Mouse (Mus musculus) G1E-ER4 (cell line): ENCODE results near the gene Pole2. TPM values are rescaled to one million over a fixed set of nuclear protein-coding genes. Genes with fewer than 3 reads are reported as not detected.
"Not testable (repeated sequence)": the region's sequence is repeated elsewhere in the genome, so short reads cannot be mapped to it uniquely, and the experiment has no call there.

Source experiments
- GATA1 ChIP-seq: IDR thresholded peaks from one replicate; pipeline ENCODE4 v1.8.0; 2012; ENCODE audit warnings: low read length, inconsistent platforms
- polyA plus RNA-seq: library from polyadenylated mRNA; stranded (reverse); fragments of >175 nt; gene quantifications from 2 replicates; pipeline ENCODE4 v1.2.3, GENCODE M21; 2012

Pole2 gene
- polyA plus RNA-seq, 1 experiment, result 11.1 TPM

GRCm38 (mm10) chr12:69168461-69169106, 59.4 kb downstream of the Pole2 start, which contains the start of gene Lrr1:
Gene Lrr1 (plus strand): TSS chr12:69168814.
- TF ChIP-seq GATA1, result no peak

GRCm38 (mm10) chr12:69167656-69168460, 60.1 kb downstream of the Pole2 start:
- no peak for TF ChIP-seq GATA1

- no peak for TF ChIP-seq GATA1
Observed at GRCm38 (mm10) chr12:69164904-69165303, 63.1 kb downstream of the Pole2 start.

DNA sequence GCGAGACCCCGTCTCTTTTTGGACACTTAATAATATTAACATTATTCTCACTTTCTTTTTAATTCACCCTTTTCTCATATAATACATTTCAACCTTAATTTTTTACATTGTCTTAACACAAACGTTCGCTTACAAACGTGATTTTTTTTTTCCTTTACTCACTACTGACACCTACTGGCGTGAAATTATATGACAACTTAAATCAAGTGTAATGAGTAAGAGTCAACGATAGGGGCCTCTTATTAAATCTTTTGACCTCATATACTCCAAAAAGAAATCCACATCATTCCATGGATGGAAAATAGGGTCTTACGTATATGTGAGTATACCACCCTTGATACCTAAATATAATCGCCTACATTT, 68.4 kb downstream of the Pole2 start:
- TF ChIP-seq GATA1, result no peak

DNA sequence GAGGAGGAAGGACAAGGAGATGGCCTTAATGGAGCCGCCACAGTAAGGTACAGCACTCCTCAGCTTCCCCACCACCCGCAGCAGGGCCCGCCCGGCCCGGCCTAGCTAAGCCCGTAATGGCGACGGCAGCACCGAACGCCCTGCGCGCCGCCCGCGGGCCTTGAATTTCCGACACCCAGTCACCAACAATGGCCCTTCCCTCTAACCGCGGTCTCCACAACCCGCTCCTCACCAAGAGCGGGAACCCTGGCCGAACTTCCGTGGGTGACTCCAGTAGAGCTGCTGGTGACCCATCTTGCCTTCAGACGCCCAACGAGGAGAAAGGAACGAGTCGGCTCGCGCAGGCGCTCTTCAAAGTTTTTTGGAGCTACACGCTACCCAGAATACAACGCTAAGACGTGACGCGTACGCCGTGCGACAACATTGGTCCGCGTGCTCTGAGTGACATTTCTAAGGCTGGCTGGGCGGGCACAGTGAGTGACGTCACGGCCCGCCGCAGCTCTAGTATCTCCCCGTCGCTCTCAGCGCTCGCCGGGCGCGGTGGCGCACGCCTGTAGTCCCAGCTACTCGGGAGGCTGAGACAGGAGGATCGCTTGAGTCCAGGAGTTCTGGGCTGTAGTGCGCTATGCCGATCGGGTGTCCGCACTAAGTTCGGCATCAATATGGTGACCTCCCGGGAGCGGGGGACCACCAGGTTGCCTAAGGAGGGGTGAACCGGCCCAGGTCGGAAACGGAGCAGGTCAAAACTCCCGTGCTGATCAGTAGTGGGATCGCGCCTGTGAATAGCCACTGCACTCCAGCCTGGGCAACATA, 69.0 kb downstream of the Pole2 start, which contains the start of gene Rps29:
Gene Rps29 (minus strand): TSS at position 422 of the 813 bp plus-strand sequence.
- not testable (repeated sequence) for TF ChIP-seq GATA1

- TF ChIP-seq GATA1, result no peak
Observed at GRCm38 (mm10) chr12:69158366-69158764, 69.6 kb downstream of the Pole2 start.

DNA sequence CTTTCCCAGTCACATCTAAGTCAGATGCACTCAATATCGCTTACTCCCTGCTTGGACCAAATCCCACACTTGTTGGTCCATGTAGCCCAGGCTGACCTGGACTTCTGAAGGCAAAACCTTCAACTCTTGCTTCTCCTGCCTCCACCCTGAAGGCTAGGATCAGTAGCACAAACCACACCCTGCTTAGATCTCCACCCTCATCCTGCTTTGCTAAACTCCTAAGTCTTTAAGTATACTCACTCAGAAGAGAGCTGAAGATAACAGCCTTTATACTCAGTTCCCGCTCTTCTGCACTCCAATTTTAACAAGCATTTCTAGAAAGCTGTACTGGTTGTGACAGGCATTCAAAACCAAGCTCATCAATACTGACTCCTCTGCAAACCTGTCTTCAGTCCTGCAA, 70.9 kb downstream of the Pole2 start:
- no peak for TF ChIP-seq GATA1

- no peak for TF ChIP-seq GATA1
Observed at GRCm38 (mm10) chr12:69156436-69156835, 71.6 kb downstream of the Pole2 start.

DNA sequence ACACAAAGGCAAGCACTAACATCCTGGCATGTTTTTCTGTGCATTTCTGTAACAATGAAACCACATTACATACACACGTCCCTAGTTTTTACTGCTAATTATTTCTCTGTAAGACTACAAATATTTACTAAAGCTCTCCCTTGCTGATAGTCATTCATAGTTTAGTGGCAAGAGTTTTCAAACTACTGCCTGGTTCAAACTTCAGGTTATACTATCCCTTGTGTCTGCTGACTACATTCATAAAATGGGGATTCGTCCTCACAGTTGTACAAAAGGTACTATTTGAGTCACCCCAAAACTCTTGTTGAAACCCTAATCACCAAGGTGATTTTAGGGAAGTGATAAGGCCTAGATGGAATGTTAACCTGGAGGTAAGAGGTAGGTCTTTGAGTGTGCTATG, 72.1 kb downstream of the Pole2 start:
- no peak for TF ChIP-seq GATA1

Other genes with a start within 250 kb of the Pole2 start
- gene Rps29, start 69.0 kb downstream of the Pole2 start, polyA plus RNA-seq, result 135 and 2,984 TPM in 2 replicates
- gene Lrr1, start 59.4 kb downstream of the Pole2 start, polyA plus RNA-seq, result 43.0 and 59.9 TPM in 2 replicates
- 49.0 and 65.9 TPM in 2 replicates for gene Rpl36al, start 44.1 kb downstream of the Pole2 start, polyA plus RNA-seq
- gene Mgat2, start 44.0 kb downstream of the Pole2 start, polyA plus RNA-seq, result 42.5 and 49.3 TPM in 2 replicates
- 54.7 and 78.8 TPM in 2 replicates for gene Gm49383, start 31.1 kb downstream of the Pole2 start, polyA plus RNA-seq
- gene Dnaaf2, start 29.8 kb downstream of the Pole2 start, polyA plus RNA-seq, result 3.2 and 5.5 TPM in 2 replicates
- not detected in 2 replicates for gene Gm49384, start 23.9 kb downstream of the Pole2 start, polyA plus RNA-seq
- 9.0 and 10.8 TPM in 2 replicates for gene Klhdc1, start 13.0 kb upstream of the Pole2 start, polyA plus RNA-seq
- gene Klhdc2, start 68.5 kb upstream of the Pole2 start, polyA plus RNA-seq, result 29.6 and 38.1 TPM in 2 replicates
- gene Nemf, start 129.0 kb upstream of the Pole2 start, polyA plus RNA-seq, result 1.3 and 2.1 TPM in 2 replicates
- 237 and 265 TPM in 2 replicates for gene Arf6, start 144.0 kb upstream of the Pole2 start, polyA plus RNA-seq
- gene Gm9887, start 144.3 kb upstream of the Pole2 start, polyA plus RNA-seq, result 1.5 and 1.7 TPM in 2 replicates